Mouse (Mus musculus): ENCODE results near the gene Ube2t.

DNA sequence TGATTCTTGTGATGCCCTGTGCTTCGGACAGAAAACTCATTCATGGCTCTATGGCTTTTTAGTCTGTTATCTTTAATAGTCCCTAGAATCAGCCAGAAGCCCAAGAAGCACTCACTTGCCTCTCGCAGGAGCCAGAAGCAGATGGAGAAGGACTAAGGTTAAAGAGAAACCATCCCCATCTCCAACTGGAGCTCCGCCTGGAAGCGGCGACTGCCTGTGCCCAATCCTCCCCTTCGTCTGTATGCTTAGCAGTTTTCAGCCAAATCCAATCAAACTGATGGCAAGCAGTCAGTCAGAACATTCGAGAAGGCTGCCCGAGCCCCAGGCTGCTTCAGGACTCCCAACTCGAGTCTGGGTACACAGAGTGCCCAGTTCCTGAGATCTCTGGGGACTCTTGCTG is 50.1 kb downstream of the Ube2t start:
- TF ChIP-seq POLR2A (IDR thresholded peaks at IDR 0.05; ENCODE audit: insufficient read depth, low read depth, low read length) (no peak), CTCF (IDR thresholded peaks at IDR 0.05; ENCODE audit: insufficient read depth, low read depth, low read length) (no peak)

All from olfactory bulb, adult 2 months (tissue).